Mouse (Mus musculus): ENCODE measurements around the gene Ralbp1. TPM values are rescaled to one million over a fixed set of nuclear protein-coding genes. Genes with fewer than 3 reads are reported as not detected.

The Ralbp1 gene
- 88.9 and 95.6 TPM in 2 replicates for polyA plus RNA-seq (2014; fragmentation: Nextera tagmentation; extraction: Ambion mirVana)

GRCm38 (mm10) chr17:65885697-65886529 is at the start of gene Ralbp1:
Gene Ralbp1, minus strand, starts transcription at chr17:65885798.
- Histone ChIP-seq H3K9me3 (ENCODE audit: control insufficient read depth, low read length) (no peaks in the 10 kb centered on the region), H3K4me2 (ENCODE audit: low read depth, low read length) (peak within 1 kb of the TSS; percentile 90), H3K27me3 (replicated peaks; ENCODE audit: control insufficient read depth, insufficient read depth, low read length) (no peaks in the 10 kb centered on the region), H3K4me1 (ENCODE audit: control insufficient read depth, insufficient read depth, low read length) (peaks cover 17% of the 10 kb centered on the region), H3K36me3 (ENCODE audit: control insufficient read depth, insufficient read depth, low read length) (no peaks in the 10 kb centered on the region), H3K4me3 (ENCODE audit: low read depth, low read length) (peak within 1 kb of the TSS; percentile 92), H3K9ac (ENCODE audit: low read depth, low read length) (peak within 1 kb of the TSS; percentile 87), H3K27ac (replicated peaks; ENCODE audit: low read depth, low read length) (peak within 1 kb of the TSS; percentile 98)
- 9% methylated on average over 14 of the region's 14 CpGs for WGBS
- ATAC-seq (ENCODE audit: low read depth), result no peak
- peak; percentile 59 for DNase-seq (ENCODE audit: low spot score)

GRCm38 (mm10) chr17:65933741-65934140 is 48.1 kb upstream of the Ralbp1 start:
- Histone ChIP-seq H3K4me1 (ENCODE audit: control insufficient read depth, insufficient read depth, low read length) (peaks cover 14% of the 10 kb centered on the region), H3K27me3 (replicated peaks; ENCODE audit: control insufficient read depth, insufficient read depth, low read length) (no peaks in the 10 kb centered on the region), H3K9ac (ENCODE audit: low read depth, low read length) (no peak overlapping the region), H3K27ac (replicated peaks; ENCODE audit: low read depth, low read length) (no peak overlapping the region), H3K4me2 (ENCODE audit: low read depth, low read length) (no peak overlapping the region), H3K9me3 (ENCODE audit: control insufficient read depth, low read length) (no peaks in the 10 kb centered on the region), H3K36me3 (ENCODE audit: control insufficient read depth, insufficient read depth, low read length) (peaks cover 48% of the 10 kb centered on the region), H3K4me3 (ENCODE audit: low read depth, low read length) (no peak overlapping the region)
- DNase-seq (ENCODE audit: low spot score) (no peak), ATAC-seq (ENCODE audit: low read depth) (no peak)
- WGBS, result 95% methylated on average over 2 of the region's 2 CpGs

DNA sequence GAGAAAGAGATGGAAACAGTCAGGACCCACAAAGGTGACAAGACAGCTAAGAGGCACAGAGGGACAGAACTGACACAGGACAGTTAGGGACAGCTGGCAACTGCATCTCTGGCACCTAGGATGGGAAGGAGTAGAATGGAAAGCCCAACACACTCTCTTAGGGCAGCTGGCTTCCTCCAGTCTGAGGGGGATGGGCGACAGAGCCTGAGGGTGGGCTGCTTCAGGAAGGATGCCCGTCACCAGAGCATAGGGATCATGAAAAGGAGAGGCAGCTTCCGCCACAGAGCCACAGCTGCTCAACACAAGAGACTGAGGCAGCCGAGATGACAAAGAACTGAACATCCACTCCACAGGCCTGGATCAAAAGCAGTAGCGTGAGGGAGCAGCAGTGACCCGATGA is 45.9 kb upstream of the Ralbp1 start:
- Histone ChIP-seq H3K9ac (ENCODE audit: low read depth, low read length) (no peak overlapping the region), H3K27ac (replicated peaks; ENCODE audit: low read depth, low read length) (peak overlapping the region; percentile 6; the same call in 1 of the 2 replicates), H3K4me3 (ENCODE audit: low read depth, low read length) (no peak overlapping the region), H3K4me1 (ENCODE audit: control insufficient read depth, insufficient read depth, low read length) (peaks cover 14% of the 10 kb centered on the region), H3K4me2 (ENCODE audit: low read depth, low read length) (no peak overlapping the region), H3K27me3 (replicated peaks; ENCODE audit: control insufficient read depth, insufficient read depth, low read length) (no peaks in the 10 kb centered on the region), H3K9me3 (ENCODE audit: control insufficient read depth, low read length) (no peaks in the 10 kb centered on the region), H3K36me3 (ENCODE audit: control insufficient read depth, insufficient read depth, low read length) (peaks cover 56% of the 10 kb centered on the region)
- ATAC-seq (ENCODE audit: low read depth) (no peak; the same call in 1 of the 2 replicates), DNase-seq (ENCODE audit: low spot score) (no peak)
- 24% methylated on average over 6 of the region's 6 CpGs for WGBS

DNA sequence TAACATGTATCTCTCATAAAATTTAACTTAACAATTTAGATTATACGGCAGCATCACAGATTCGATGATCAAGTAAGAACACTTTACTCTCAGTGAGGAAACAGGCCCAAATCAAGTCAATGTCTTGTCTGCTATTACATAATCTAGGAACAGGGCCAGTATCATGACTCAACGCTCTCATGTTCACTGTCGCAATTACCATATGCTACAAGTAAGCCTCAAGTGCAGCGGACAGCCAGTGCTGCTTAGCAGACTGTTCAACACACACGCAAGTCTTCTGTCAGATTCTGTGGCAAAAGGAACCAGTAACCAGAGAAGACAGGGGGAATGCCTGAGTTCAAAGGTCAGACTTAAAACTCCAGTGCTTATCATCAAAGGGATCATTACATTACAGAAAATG is 45.4 kb upstream of the Ralbp1 start:
- peak; percentile 74; the same call in 1 of the 2 replicates for ATAC-seq (ENCODE audit: low read depth)
- WGBS, result 44% methylated on average over 6 of the region's 6 CpGs
- Histone ChIP-seq H3K4me2 (ENCODE audit: low read depth, low read length) (no peak overlapping the region), H3K36me3 (ENCODE audit: control insufficient read depth, insufficient read depth, low read length) (peaks cover 56% of the 10 kb centered on the region), H3K27ac (replicated peaks; ENCODE audit: low read depth, low read length) (peak overlapping the region; percentile 6; the same call in 1 of the 2 replicates), H3K27me3 (replicated peaks; ENCODE audit: control insufficient read depth, insufficient read depth, low read length) (no peaks in the 10 kb centered on the region), H3K4me3 (ENCODE audit: low read depth, low read length) (no peak overlapping the region), H3K9ac (ENCODE audit: low read depth, low read length) (no peak overlapping the region), H3K4me1 (ENCODE audit: control insufficient read depth, insufficient read depth, low read length) (peaks cover 14% of the 10 kb centered on the region), H3K9me3 (ENCODE audit: control insufficient read depth, low read length) (no peaks in the 10 kb centered on the region)
- peak; percentile 92 for DNase-seq (ENCODE audit: low spot score)

DNA sequence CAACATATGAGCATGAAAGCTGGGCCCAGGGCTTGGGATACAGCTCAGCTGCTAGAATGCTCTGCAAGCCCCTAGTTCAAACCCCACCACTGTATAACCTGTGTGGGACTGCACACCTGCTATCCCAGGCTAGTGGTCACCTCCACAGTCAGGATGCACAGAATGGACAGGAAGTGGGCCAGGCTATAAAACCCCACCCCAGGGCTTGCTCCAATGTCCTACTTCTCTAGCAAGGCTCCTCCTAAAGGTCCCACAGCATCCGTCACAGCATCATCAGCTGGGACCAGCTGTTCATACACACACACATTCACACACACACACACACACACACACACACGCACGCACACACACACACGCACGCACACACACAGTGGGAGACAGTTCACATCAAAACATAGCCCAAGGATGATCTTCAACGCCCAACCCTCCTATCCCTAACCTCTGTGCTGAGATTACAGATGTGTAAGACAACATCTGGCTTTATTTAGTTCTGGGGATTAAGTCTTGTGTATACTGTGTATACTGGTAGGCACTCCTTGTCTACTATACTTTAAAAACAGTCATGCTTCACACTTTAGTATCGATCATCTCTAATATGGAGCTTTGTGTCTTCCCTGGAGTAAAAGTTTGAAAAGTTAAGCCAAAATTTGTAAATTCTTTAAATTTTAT is 44.7 kb upstream of the Ralbp1 start:
- H3K27me3 ChIP-seq (replicated peaks; ENCODE audit: control insufficient read depth, insufficient read depth, low read length), result no peaks in the 10 kb centered on the region
- H3K9ac ChIP-seq (ENCODE audit: low read depth, low read length), result no peak overlapping the region
- no peak for DNase-seq (ENCODE audit: low spot score)
- 60% methylated on average over 7 of the region's 7 CpGs for WGBS
- no peak overlapping the region for H3K4me3 ChIP-seq (ENCODE audit: low read depth, low read length)
- no peak for ATAC-seq (ENCODE audit: low read depth)
- no peaks in the 10 kb centered on the region for H3K9me3 ChIP-seq (ENCODE audit: control insufficient read depth, low read length)
- H3K4me1 ChIP-seq (ENCODE audit: control insufficient read depth, insufficient read depth, low read length), result peaks cover 14% of the 10 kb centered on the region
- H3K36me3 ChIP-seq (ENCODE audit: control insufficient read depth, insufficient read depth, low read length), result peaks cover 56% of the 10 kb centered on the region
- H3K4me2 ChIP-seq (ENCODE audit: low read depth, low read length), result no peak overlapping the region
- peak overlapping the region; percentile 40 for H3K27ac ChIP-seq (replicated peaks; ENCODE audit: low read depth, low read length)

DNA sequence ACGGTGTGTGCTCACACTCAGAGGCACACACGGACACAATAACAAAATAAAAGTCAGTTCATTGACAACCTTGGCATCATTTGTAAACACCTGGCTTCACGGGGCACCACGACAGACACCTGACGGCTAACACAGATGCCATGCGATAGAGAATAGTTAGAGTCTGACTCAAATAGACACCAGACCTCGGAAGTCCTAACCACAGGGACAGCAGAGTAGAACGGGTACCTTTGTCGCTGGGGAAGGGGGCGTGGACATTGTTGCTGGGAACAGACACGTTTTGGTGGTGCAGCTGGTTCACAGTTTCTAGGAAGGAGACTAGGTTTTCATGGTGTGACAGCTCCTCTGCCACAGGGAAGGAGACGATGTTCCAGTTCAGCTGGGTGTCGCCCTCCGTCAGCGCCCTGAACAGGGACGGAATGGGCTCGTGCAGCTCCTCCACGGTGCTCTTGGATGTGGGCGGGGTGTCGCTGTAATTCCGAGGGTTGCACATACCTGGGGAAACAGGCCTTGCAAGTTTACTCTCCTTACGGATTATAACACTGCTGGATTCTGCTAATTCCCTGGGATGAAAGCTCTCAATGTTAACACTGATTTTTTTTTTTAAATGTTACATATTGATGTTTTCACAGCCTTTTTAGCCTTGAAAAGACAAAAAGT is 43.9 kb upstream of the Ralbp1 start:
- H3K4me2 ChIP-seq (ENCODE audit: low read depth, low read length), result no peak overlapping the region
- H3K36me3 ChIP-seq (ENCODE audit: control insufficient read depth, insufficient read depth, low read length), result peaks cover 62% of the 10 kb centered on the region
- H3K4me3 ChIP-seq (ENCODE audit: low read depth, low read length), result no peak overlapping the region
- H3K27ac ChIP-seq (replicated peaks; ENCODE audit: low read depth, low read length), result no peak overlapping the region
- no peaks in the 10 kb centered on the region for H3K9me3 ChIP-seq (ENCODE audit: control insufficient read depth, low read length)
- H3K27me3 ChIP-seq (replicated peaks; ENCODE audit: control insufficient read depth, insufficient read depth, low read length), result no peaks in the 10 kb centered on the region
- peaks cover 14% of the 10 kb centered on the region for H3K4me1 ChIP-seq (ENCODE audit: control insufficient read depth, insufficient read depth, low read length)
- DNase-seq (ENCODE audit: low spot score) (peak; percentile 72), ATAC-seq (ENCODE audit: low read depth) (peak; percentile 64; the same call in 1 of the 2 replicates)
- 78% methylated on average over 22 of the region's 22 CpGs for WGBS
- no peak overlapping the region for H3K9ac ChIP-seq (ENCODE audit: low read depth, low read length)

DNA sequence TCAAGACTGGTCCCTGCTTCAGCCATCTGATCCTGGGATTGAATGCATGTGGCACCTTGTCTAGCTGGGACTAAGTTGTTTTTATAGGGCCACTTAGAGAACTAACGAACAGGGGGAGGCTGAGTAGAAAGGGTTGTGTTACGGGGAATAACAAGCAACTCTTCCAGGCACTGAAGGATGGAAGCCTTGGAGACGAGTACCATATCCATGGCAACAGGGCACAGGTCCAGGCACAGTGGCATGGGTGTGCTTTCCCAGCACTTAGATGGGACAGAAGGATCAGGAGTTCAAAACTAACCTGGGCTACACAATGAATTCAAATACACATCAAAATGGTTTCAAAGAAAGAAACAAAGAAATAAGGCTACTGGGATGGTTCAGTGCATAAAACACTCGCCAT is 41.5 kb upstream of the Ralbp1 start:
- no peak overlapping the region for H3K4me2 ChIP-seq (ENCODE audit: low read depth, low read length)
- H3K9ac ChIP-seq (ENCODE audit: low read depth, low read length), result no peak overlapping the region
- WGBS, result 84% methylated on average over 4 of the region's 4 CpGs
- H3K9me3 ChIP-seq (ENCODE audit: control insufficient read depth, low read length), result no peaks in the 10 kb centered on the region
- ATAC-seq (ENCODE audit: low read depth), result no peak
- peaks cover 67% of the 10 kb centered on the region for H3K36me3 ChIP-seq (ENCODE audit: control insufficient read depth, insufficient read depth, low read length)
- H3K27me3 ChIP-seq (replicated peaks; ENCODE audit: control insufficient read depth, insufficient read depth, low read length), result no peaks in the 10 kb centered on the region
- peaks cover 14% of the 10 kb centered on the region for H3K4me1 ChIP-seq (ENCODE audit: control insufficient read depth, insufficient read depth, low read length)
- H3K4me3 ChIP-seq (ENCODE audit: low read depth, low read length), result no peak overlapping the region
- DNase-seq (ENCODE audit: low spot score), result no peak
- H3K27ac ChIP-seq (replicated peaks; ENCODE audit: low read depth, low read length), result no peak overlapping the region

DNA sequence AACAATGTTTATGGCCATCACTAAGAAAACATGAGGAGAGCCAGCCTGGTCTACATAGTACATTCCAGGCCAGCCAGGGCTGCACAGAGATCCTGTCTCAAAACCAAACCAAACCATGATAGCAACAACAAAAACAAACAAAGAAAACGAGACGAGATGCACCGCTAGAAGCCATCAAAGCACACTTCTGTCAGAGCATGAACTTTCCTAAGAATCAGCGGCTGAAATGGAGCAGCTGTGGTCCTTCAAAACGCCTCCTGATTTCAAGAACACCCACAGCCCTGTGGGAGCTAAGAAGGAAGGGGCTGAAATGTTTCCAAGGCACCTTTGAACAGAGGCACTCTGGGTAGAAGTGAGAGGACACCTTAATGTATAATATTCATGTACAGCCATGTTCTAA is 38.6 kb upstream of the Ralbp1 start:
- WGBS, result 77% methylated on average over 5 of the region's 5 CpGs
- H3K27me3 ChIP-seq (replicated peaks; ENCODE audit: control insufficient read depth, insufficient read depth, low read length), result no peaks in the 10 kb centered on the region
- no peaks in the 10 kb centered on the region for H3K4me1 ChIP-seq (ENCODE audit: control insufficient read depth, insufficient read depth, low read length)
- H3K4me2 ChIP-seq (ENCODE audit: low read depth, low read length), result no peak overlapping the region
- H3K27ac ChIP-seq (replicated peaks; ENCODE audit: low read depth, low read length), result no peak overlapping the region
- peaks cover 73% of the 10 kb centered on the region for H3K36me3 ChIP-seq (ENCODE audit: control insufficient read depth, insufficient read depth, low read length)
- DNase-seq (ENCODE audit: low spot score) (no peak), ATAC-seq (ENCODE audit: low read depth) (no peak)
- no peak overlapping the region for H3K9ac ChIP-seq (ENCODE audit: low read depth, low read length)
- no peaks in the 10 kb centered on the region for H3K9me3 ChIP-seq (ENCODE audit: control insufficient read depth, low read length)
- H3K4me3 ChIP-seq (ENCODE audit: low read depth, low read length), result no peak overlapping the region

All from embryonic facial prominence, embryonic 14.5 days (tissue).